8 mouse cellular contexts compared by ENCODE assay signal in genomic region chr1:194334752-194335719, GRCm38 (mm10).
A peak's percentile ranks its signal among the peaks of the same experiment; 100 is the strongest.
DNase-seq lines count a peak whose midpoint lies in the region; ATAC-seq and TF ChIP-seq lines count a peak whose summit lies in the region.
"Had no signal": no experiment of that assay in that cellular context is flagged by ENCODE, and none has a peak within 500 bp of the region (broad histone marks: within the 10 kb centered on the region; RNA-seq: fewer than 3 reads in every experiment).

No protein-coding gene starts in this region.

- H3K4me2 ChIP-seq in midbrain, postnatal 0 days (ENCODE audit: low read depth, low read length, poor library complexity, severe bottlenecking) = no peak overlapping the region
- no peak overlapping the region for H3K4me2 ChIP-seq in midbrain, embryonic 13.5 days (replicated peaks)
- H3K4me2 ChIP-seq in forebrain, postnatal 0 days (ENCODE audit: low read depth) = no peak overlapping the region

- DNase-seq in midbrain, postnatal 0 days (ENCODE audit: low spot score) = peak; percentile 67
- peak; percentile 86 for DNase-seq in forebrain, postnatal 0 days
- peak; percentile 34 to 38 for DNase-seq in layer of hippocampus, postnatal 10 days (ENCODE audit: low spot score in 2 of 2)
- DNase-seq in right cerebral cortex, adult 18-20 months = peak; percentile 71
- DNase-seq in thymus, postnatal 25 days = no peak
- DNase-seq in T-cell, adult 2 months (ENCODE audit: low spot score) = no peak

- H3K27ac ChIP-seq in midbrain, postnatal 0 days (ENCODE audit: low read depth, low read length) = no peak overlapping the region
- H3K27ac ChIP-seq in midbrain, embryonic 13.5 days = no peak overlapping the region
- peak overlapping the region; percentile 76 for H3K27ac ChIP-seq in forebrain, postnatal 0 days (ENCODE audit: low read depth, low read length)

- no peaks in the 10 kb centered on the region for H3K9me3 ChIP-seq in midbrain, postnatal 0 days (ENCODE audit: low read length)
- H3K9me3 ChIP-seq in midbrain, embryonic 13.5 days = no peaks in the 10 kb centered on the region
- H3K9me3 ChIP-seq in forebrain, postnatal 0 days (ENCODE audit: low read length) = no peaks in the 10 kb centered on the region
- H3K9me3 ChIP-seq: megakaryocyte, embryonic 14.5 days had no signal

- 70% methylated on average over 5 of the region's 5 CpGs for WGBS in midbrain, postnatal 0 days
- WGBS in midbrain, embryonic 13.5 days = 76% methylated on average over 5 of the region's 5 CpGs
- WGBS in forebrain, postnatal 0 days = 53% methylated on average over 5 of the region's 5 CpGs

- no peak for ATAC-seq in midbrain, postnatal 0 days (ENCODE audit: low FRiP score)
- ATAC-seq in midbrain, embryonic 13.5 days = no peak
- ATAC-seq in forebrain, postnatal 0 days = peak; percentile 96

- H3K9ac ChIP-seq in midbrain, postnatal 0 days (replicated peaks; ENCODE audit: low read length, poor library complexity, severe bottlenecking) = no peak overlapping the region
- H3K9ac ChIP-seq in midbrain, embryonic 13.5 days (replicated peaks) = no peak overlapping the region
- no peak overlapping the region for H3K9ac ChIP-seq in forebrain, postnatal 0 days

- no peak overlapping the region for H3K4me3 ChIP-seq in midbrain, postnatal 0 days (ENCODE audit: low read depth, low read length)
- no peak overlapping the region for H3K4me3 ChIP-seq in midbrain, embryonic 13.5 days (replicated peaks)
- H3K4me3 ChIP-seq in forebrain, postnatal 0 days (ENCODE audit: low read depth, low read length) = no peak overlapping the region
- H3K4me3 ChIP-seq: megakaryocyte, embryonic 14.5 days had no signal

- no peak for TF ChIP-seq CTCF in midbrain, postnatal 0 days (IDR thresholded peaks at IDR 0.05)
- TF ChIP-seq CTCF in forebrain, postnatal 0 days (IDR thresholded peaks at IDR 0.05; ENCODE audit: low read depth) = no peak

- H3K4me1 ChIP-seq in midbrain, postnatal 0 days (ENCODE audit: insufficient read depth, low read length) = no peaks in the 10 kb centered on the region; the same call in 1 of the 2 replicates
- peaks cover 14% of the 10 kb centered on the region for H3K4me1 ChIP-seq in midbrain, embryonic 13.5 days (replicated peaks)
- peaks cover 10% of the 10 kb centered on the region; the same call in 1 of the 2 replicates for H3K4me1 ChIP-seq in forebrain, postnatal 0 days (ENCODE audit: insufficient read depth)
- H3K4me1 ChIP-seq: megakaryocyte, embryonic 14.5 days had no signal

- H3K36me3 ChIP-seq in midbrain, postnatal 0 days (ENCODE audit: insufficient read depth, low read length) = no peaks in the 10 kb centered on the region
- no peaks in the 10 kb centered on the region for H3K36me3 ChIP-seq in midbrain, embryonic 13.5 days
- H3K36me3 ChIP-seq in forebrain, postnatal 0 days (ENCODE audit: insufficient read depth) = no peaks in the 10 kb centered on the region

- no peaks in the 10 kb centered on the region for H3K27me3 ChIP-seq in midbrain, postnatal 0 days (ENCODE audit: insufficient read depth, low read length)
- no peaks in the 10 kb centered on the region for H3K27me3 ChIP-seq in midbrain, embryonic 13.5 days
- H3K27me3 ChIP-seq in forebrain, postnatal 0 days (ENCODE audit: insufficient read depth, low read length) = no peaks in the 10 kb centered on the region
- H3K27me3 ChIP-seq: megakaryocyte, embryonic 14.5 days had no signal

Comparison
In these comparisons a context has a peak if more than half of its experiments do, and no peak if none do; other contexts are left out.
1. DNase-seq: peak in midbrain, postnatal 0 days (single experiment), forebrain, postnatal 0 days (single experiment), layer of hippocampus, postnatal 10 days (2 of 2) and right cerebral cortex, adult 18-20 months (single experiment); none in thymus, postnatal 25 days (single experiment) and T-cell, adult 2 months (single experiment).